Mouse (Mus musculus) hematopoietic stem cell, adult 5-6 weeks (primary cell): ENCODE results near the gene Cdc20b. TPM values are rescaled to one million over a fixed set of nuclear protein-coding genes. Genes with fewer than 3 reads are reported as not detected.

Source experiments
- ATAC-seq, 2 experiments: fragments of 125-278 bp in 1 of 2; replicated peaks in 1 of 2; 2 replicates each; pipeline ENCODE4 v1.8.0; 2016 to 2017; ENCODE audit warnings: inconsistent platforms in 2 of 2, mild to moderate bottlenecking in 2 of 2, moderate number of reproducible peaks in 2 of 2, low read depth in 1 of 2, moderate TSS enrichment in 1 of 2; ENCODE audit not compliant: low FRiP score in 2 of 2, poor library complexity in 2 of 2, severe bottlenecking in 2 of 2, insufficient read depth in 1 of 2, low TSS enrichment in 1 of 2
- total RNA-seq: library from RNA; stranded (forward); fragments of 172-1452, 232-1000 nt; gene quantifications from 2 replicates; pipeline ENCODE4 v1.2.3, GENCODE M21; 2017

The Cdc20b gene
- not detected in 2 replicates for total RNA-seq

- peak; percentile 33 to 47; a peak in 3 of 4 replicates for ATAC-seq
These were observed at the start of gene Cdc20b for GRCm38 (mm10) chr13:113034950-113035421. TSS of gene Cdc20b (plus strand) at chr13:113035111.

- no peak for ATAC-seq
These were observed 49.1 kb upstream of the Cdc20b start for GRCm38 (mm10) chr13:112985605-112986450.

- ATAC-seq = no peak
These were observed 48.4 kb upstream of the Cdc20b start for GRCm38 (mm10) chr13:112986451-112986950.

GRCm38 (mm10) chr13:112987532-112987943, 47.4 kb upstream of the Cdc20b start, which contains the start of gene Ccno:
TSS of gene Ccno (plus strand) at chr13:112987802.
- ATAC-seq = peak; percentile 92

GRCm38 (mm10) chr13:112987991-112988390, 46.9 kb upstream of the Cdc20b start:
- peak in 1 of 2 experiments; percentile 16; a peak in 1 of 4 replicates for ATAC-seq

GRCm38 (mm10) chr13:112988866-112989265, 46.0 kb upstream of the Cdc20b start:
- no peak for ATAC-seq

GRCm38 (mm10) chr13:112989541-112989940, 45.4 kb upstream of the Cdc20b start:
- ATAC-seq = 0 out of 4 replicates have a peak, but pooled peaks of 1 of the 2 experiments have one; percentile 1

GRCm38 (mm10) chr13:112990346-112990745, 44.6 kb upstream of the Cdc20b start:
- ATAC-seq = no peak; a peak in 1 of 4 replicates

- no peak for ATAC-seq
These were observed 41.3 kb upstream of the Cdc20b start, which contains the start of gene Mcidas for GRCm38 (mm10) chr13:112993531-112994152. TSS of gene Mcidas (plus strand) at chr13:112993845.

GRCm38 (mm10) chr13:112994191-112994590, 40.7 kb upstream of the Cdc20b start:
- peak; percentile 58 to 62 for ATAC-seq

- ATAC-seq = no peak
These were observed 38.5 kb upstream of the Cdc20b start for GRCm38 (mm10) chr13:112996407-112996806.

- ATAC-seq = no peak
These were observed 37.5 kb upstream of the Cdc20b start for GRCm38 (mm10) chr13:112997369-112997768.

- ATAC-seq = peak; percentile 42 to 65
These were observed 36.3 kb upstream of the Cdc20b start for GRCm38 (mm10) chr13:112998427-112999201.

GRCm38 (mm10) chr13:113000090-113000489, 34.8 kb upstream of the Cdc20b start:
- ATAC-seq = no peak

- ATAC-seq = no peak
These were observed 34.2 kb upstream of the Cdc20b start for GRCm38 (mm10) chr13:113000576-113001318.

- no peak for ATAC-seq
These were observed 22.2 kb upstream of the Cdc20b start for GRCm38 (mm10) chr13:113012683-113013082.
